Mouse (Mus musculus) spleen, postnatal 10 days (tissue): ENCODE data around the gene Pptc7.
A peak's percentile ranks its signal among the peaks of the same experiment; 100 is the strongest.

ENCODE experiments used
- DNase-seq, 2 experiments: peaks; one replicate each; pipeline ENCODE4 v3.0.0; 2021 to 2022; ENCODE audit warnings: low spot score in 2 of 2

The Pptc7 gene

GRCm38 (mm10) chr5:122284183-122285028 lies at the start of gene Pptc7:
Gene Pptc7 (plus strand): TSS chr5:122284365.
- DNase-seq, result peak; percentile 85 to 97

- DNase-seq, result peak in 1 of 2 experiments; percentile 53
Measured at GRCm38 (mm10) chr5:122235196-122235836, 48.8 kb upstream of the Pptc7 start.

GRCm38 (mm10) chr5:122237200-122237599 lies 47.0 kb upstream of the Pptc7 start:
- no peak for DNase-seq

GRCm38 (mm10) chr5:122239618-122240017 lies 44.5 kb upstream of the Pptc7 start:
- no peak for DNase-seq

- no peak for DNase-seq
Measured at GRCm38 (mm10) chr5:122240521-122240920, 43.6 kb upstream of the Pptc7 start.

- no peak for DNase-seq
Measured at GRCm38 (mm10) chr5:122240989-122241388, 43.2 kb upstream of the Pptc7 start.

GRCm38 (mm10) chr5:122242521-122243123 lies 41.5 kb upstream of the Pptc7 start:
- no peak for DNase-seq

GRCm38 (mm10) chr5:122243781-122244523 lies 40.2 kb upstream of the Pptc7 start:
- DNase-seq, result no peak

- DNase-seq, result no peak
Measured at GRCm38 (mm10) chr5:122245186-122245585, 39.0 kb upstream of the Pptc7 start.

GRCm38 (mm10) chr5:122246547-122247167 lies 37.5 kb upstream of the Pptc7 start:
- DNase-seq, result no peak

GRCm38 (mm10) chr5:122247529-122247928 lies 36.6 kb upstream of the Pptc7 start:
- DNase-seq, result no peak

- DNase-seq, result no peak
Measured at GRCm38 (mm10) chr5:122247934-122248333, 36.2 kb upstream of the Pptc7 start.

GRCm38 (mm10) chr5:122249281-122249680 lies 34.9 kb upstream of the Pptc7 start:
- DNase-seq, result no peak

GRCm38 (mm10) chr5:122251895-122252606 lies 32.1 kb upstream of the Pptc7 start:
- no peak for DNase-seq

- DNase-seq, result no peak
Measured at GRCm38 (mm10) chr5:122258027-122258741, 26.0 kb upstream of the Pptc7 start.

- peak in 1 of 2 experiments; percentile 58 for DNase-seq
Measured at GRCm38 (mm10) chr5:122262104-122262503, 22.1 kb upstream of the Pptc7 start.

GRCm38 (mm10) chr5:122263933-122264905 lies 19.9 kb upstream of the Pptc7 start, which contains the start of gene Tctn1:
Gene Tctn1 (minus strand): TSS chr5:122264460.
- DNase-seq, result peak; percentile 81 to 96

- no peak for DNase-seq
Measured at GRCm38 (mm10) chr5:122265187-122265586, 19.0 kb upstream of the Pptc7 start.

- DNase-seq, result no peak
Measured at GRCm38 (mm10) chr5:122265942-122266341, 18.2 kb upstream of the Pptc7 start.
